Mouse (Mus musculus) stomach, postnatal 0 days (tissue): ENCODE measurements around the gene Upk3a. TPM values are rescaled to one million over a fixed set of nuclear protein-coding genes. Genes with fewer than 3 reads are reported as not detected.

Source experiments
- ATAC-seq: fragments of 200-750 bp; cut with Nextera tagmentation; 2 replicates; pipeline ENCODE4 v1.8.0; 2017; ENCODE audit not compliant: low FRiP score, low TSS enrichment
- DNase-seq: peaks from one replicate; pipeline ENCODE4 v3.0.0-alpha.2; 2016; ENCODE audit warnings: low spot score
- H3K27ac ChIP-seq: fragments of 300-500 bp; sonication (generic); replicated peaks from 2 replicates; pipeline ENCODE4 v1.5.1; 2014; ENCODE audit warnings: mild to moderate bottlenecking, control low read depth
- H3K27me3 ChIP-seq: fragments of 300-500 bp; sonication (generic); 2 replicates; pipeline ENCODE4 v1.6.1; 2014; ENCODE audit warnings: low read length; ENCODE audit not compliant: control insufficient read depth, insufficient read depth
- H3K36me3 ChIP-seq: fragments of 300-500 bp; sonication (generic); 2 replicates; pipeline ENCODE4 v1.6.1; 2014; ENCODE audit warnings: low read length, mixed read lengths; ENCODE audit not compliant: control insufficient read depth, insufficient read depth
- H3K4me1 ChIP-seq: fragments of 300-500 bp; sonication (generic); replicated peaks from 2 replicates; pipeline ENCODE4 v1.6.1; 2014; ENCODE audit warnings: antibody characterized with exemption; ENCODE audit not compliant: control insufficient read depth, insufficient read depth
- H3K4me2 ChIP-seq: fragments of 300-500 bp; sonication (generic); replicated peaks from 2 replicates; pipeline ENCODE4 v1.6.1; 2014; ENCODE audit warnings: low read depth, mild to moderate bottlenecking, control low read depth, moderate library complexity
- H3K4me3 ChIP-seq: fragments of 300-500 bp; sonication (generic); 2 replicates; pipeline ENCODE4 v1.5.1; 2014; ENCODE audit warnings: low read depth, low read length, control low read depth
- H3K9ac ChIP-seq: fragments of 300-500 bp; sonication (generic); 2 replicates; pipeline ENCODE4 v1.6.1; 2014; ENCODE audit warnings: mild to moderate bottlenecking, low read length, control low read depth, mixed read lengths
- H3K9me3 ChIP-seq: fragments of 300-500 bp; sonication (generic); 2 replicates; pipeline ENCODE4 v1.6.1; 2016; ENCODE audit warnings: low read length; ENCODE audit not compliant: control insufficient read depth
- CTCF ChIP-seq: IDR thresholded peaks from 2 replicates; pipeline ENCODE4 v1.5.1; 2016; ENCODE audit warnings: antibody characterized with exemption, low read depth, mild to moderate bottlenecking, moderate library complexity
- EP300 ChIP-seq: optimal IDR thresholded peaks from 2 replicates; pipeline ENCODE3; 2016; ENCODE audit warnings: antibody characterized with exemption
- WGBS: fragments of 180-500 bp; shearing (Covaris S2); extraction: QIAGEN DNeasy Blood & Tissue Kit; methylation state at CpG from one replicate; pipeline ENCODE4 v1.1.7; 2014; 5-methylcytosine and 5-hydroxymethylcytosine counted together
- polyA plus RNA-seq: library from polyadenylated mRNA; unstranded; fragments of >200 nt; fragmentation: Nextera tagmentation; extraction: Ambion mirVana; gene quantifications from 2 replicates; pipeline ENCODE4 v1.2.1, GENCODE M21; 2015

Gene Upk3a
- polyA plus RNA-seq, 1 experiment from 2014 or later = 5.7 TPM

DNA sequence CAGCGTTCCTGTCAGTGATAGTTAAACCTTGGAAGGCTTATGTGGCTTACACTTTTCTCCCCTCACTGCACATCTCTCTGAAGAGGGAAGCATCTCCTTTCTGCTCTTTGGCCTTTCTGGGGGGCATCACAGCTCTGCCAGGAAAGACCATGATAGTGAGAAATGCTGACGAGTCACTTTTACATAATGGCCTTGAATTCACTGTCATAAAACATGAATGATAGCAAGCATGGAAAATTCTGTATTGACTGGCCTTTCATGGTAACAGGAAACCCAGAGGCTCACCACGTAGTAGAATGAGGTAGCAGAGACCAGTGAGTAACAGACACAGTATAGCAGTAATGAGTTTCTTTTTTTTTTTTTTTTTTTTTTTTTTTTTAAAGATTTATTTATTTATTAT lies 37.2 kb downstream of the Upk3a start:
- Histone ChIP-seq H3K36me3 (peaks cover 34% of the 10 kb centered on the region), H3K27ac (no peak overlapping the region), H3K4me2 (no peak overlapping the region), H3K4me3 (no peak overlapping the region), H3K4me1 (no peaks in the 10 kb centered on the region), H3K27me3 (no peaks in the 10 kb centered on the region), H3K9me3 (no peaks in the 10 kb centered on the region), H3K9ac (no peak overlapping the region)
- DNase-seq (no peak), ATAC-seq (no peak)
- no peak for TF ChIP-seq EP300
- no peak for TF ChIP-seq CTCF
- 92% methylated on average over 3 of the region's 3 CpGs for WGBS

GRCm38 (mm10) chr15:85055186-85055585 lies 38.2 kb downstream of the Upk3a start:
- Histone ChIP-seq H3K36me3 (peaks cover 32% of the 10 kb centered on the region), H3K4me1 (no peaks in the 10 kb centered on the region)
- 85% methylated on average over 4 of the region's 4 CpGs for whole genome bisulfite sequencing

GRCm38 (mm10) chr15:85063421-85063820 lies 46.5 kb downstream of the Upk3a start:
- no peaks in the 10 kb centered on the region for H3K4me1 ChIP-seq
- ATAC-seq = no peak
- 97% methylated on average over 2 of the region's 2 CpGs for WGBS
- H3K27ac ChIP-seq = no peak overlapping the region
- no peak overlapping the region for H3K9ac ChIP-seq
- no peak overlapping the region for H3K4me2 ChIP-seq
- TF ChIP-seq EP300 (no peak), CTCF (no peak)
- no peak for DNase-seq
- H3K9me3 ChIP-seq = no peaks in the 10 kb centered on the region
- peaks cover 9% of the 10 kb centered on the region; the same call in 1 of the 2 replicates for H3K36me3 ChIP-seq
- no peak overlapping the region for H3K4me3 ChIP-seq
- H3K27me3 ChIP-seq = no peaks in the 10 kb centered on the region

More at GRCm38 (mm10) chr15:85055186-85055585, 38.2 kb downstream of the Upk3a start:
- Histone ChIP-seq H3K4me2 (no peak overlapping the region), H3K9ac (no peak overlapping the region), H3K27ac (no peak overlapping the region), H3K9me3 (no peaks in the 10 kb centered on the region), H3K27me3 (no peaks in the 10 kb centered on the region), H3K4me3 (no peak overlapping the region)
- no peak for DNase-seq
- TF ChIP-seq EP300 (no peak), CTCF (no peak)
- no peak for ATAC-seq

DNA sequence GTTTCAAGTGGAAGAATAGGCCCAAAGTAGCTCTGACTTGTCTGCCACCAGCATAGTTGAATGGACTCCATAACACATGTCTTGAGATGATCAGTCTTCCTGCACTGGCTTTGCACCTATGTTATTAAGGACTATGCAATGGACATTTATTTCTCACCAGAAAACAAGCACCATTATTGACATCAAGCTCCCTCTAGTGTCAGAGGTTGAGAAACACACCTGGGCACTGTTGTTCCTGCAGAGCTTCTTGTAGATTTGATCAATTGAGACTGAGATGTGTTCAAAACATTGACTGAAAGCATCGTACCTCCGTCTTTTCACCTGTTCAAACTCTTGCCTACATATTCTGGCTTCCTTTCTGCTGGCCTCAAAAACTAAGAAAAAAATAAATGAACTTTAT lies 53.6 kb downstream of the Upk3a start:
- Histone ChIP-seq H3K4me1 (no peaks in the 10 kb centered on the region), H3K4me3 (no peak overlapping the region), H3K27me3 (no peaks in the 10 kb centered on the region), H3K9me3 (no peaks in the 10 kb centered on the region), H3K36me3 (no peaks in the 10 kb centered on the region), H3K27ac (no peak overlapping the region), H3K9ac (no peak overlapping the region), H3K4me2 (no peak overlapping the region)
- no peak for ATAC-seq
- TF ChIP-seq CTCF (peak; percentile 93), EP300 (no peak)
- DNase-seq = peak; percentile 41
- 23% methylated on average over 2 of the region's 2 CpGs for WGBS

Other genes starting within 250 kb of the Upk3a start
- 0.12 and 0.16 TPM in 2 replicates for gene Phf21b, start 161.1 kb upstream of the Upk3a start, polyA plus RNA-seq
- 0.13 and 0.15 TPM in 2 replicates for gene Gm29666, start 97.1 kb upstream of the Upk3a start, polyA plus RNA-seq
- 17.6 and 17.7 TPM in 2 replicates for gene Nup50, start 93.7 kb upstream of the Upk3a start, polyA plus RNA-seq
- gene 5031439G07Rik, start 28.6 kb upstream of the Upk3a start, polyA plus RNA-seq = 6.6 and 14.7 TPM in 2 replicates
- 18.3 and 20.1 TPM in 2 replicates for gene Fam118a, start 11.8 kb downstream of the Upk3a start, polyA plus RNA-seq
- 0.07 and 0.08 TPM in 2 replicates for gene Smc1b, start 114.8 kb downstream of the Upk3a start, polyA plus RNA-seq
- gene Ribc2, start 114.9 kb downstream of the Upk3a start, polyA plus RNA-seq = 0.08 TPM in 1 of 2 replicates, not detected in the other
- 109 and 112 TPM in 2 replicates for gene Fbln1, start 188.8 kb downstream of the Upk3a start, polyA plus RNA-seq